Mouse (Mus musculus) stomach, postnatal 0 days (tissue): ENCODE results near the gene 3110040N11Rik. TPM values are rescaled to one million over a fixed set of nuclear protein-coding genes. Genes with fewer than 3 reads are reported as not detected.

Experiments used
- ATAC-seq: fragments of 200-750 bp; cut with Nextera tagmentation; 2 replicates; pipeline ENCODE4 v1.8.0; 2017; ENCODE audit not compliant: low FRiP score, low TSS enrichment
- DNase-seq: peaks from one replicate; pipeline ENCODE4 v3.0.0-alpha.2; 2016; ENCODE audit warnings: low spot score
- H3K27ac ChIP-seq: fragments of 300-500 bp; sonication (generic); replicated peaks from 2 replicates; pipeline ENCODE4 v1.5.1; 2014; ENCODE audit warnings: mild to moderate bottlenecking, control low read depth
- H3K27me3 ChIP-seq: fragments of 300-500 bp; sonication (generic); 2 replicates; pipeline ENCODE4 v1.6.1; 2014; ENCODE audit warnings: low read length; ENCODE audit not compliant: control insufficient read depth, insufficient read depth
- H3K36me3 ChIP-seq: fragments of 300-500 bp; sonication (generic); 2 replicates; pipeline ENCODE4 v1.6.1; 2014; ENCODE audit warnings: low read length, mixed read lengths; ENCODE audit not compliant: control insufficient read depth, insufficient read depth
- H3K4me1 ChIP-seq: fragments of 300-500 bp; sonication (generic); replicated peaks from 2 replicates; pipeline ENCODE4 v1.6.1; 2014; ENCODE audit warnings: antibody characterized with exemption; ENCODE audit not compliant: control insufficient read depth, insufficient read depth
- H3K4me2 ChIP-seq: fragments of 300-500 bp; sonication (generic); replicated peaks from 2 replicates; pipeline ENCODE4 v1.6.1; 2014; ENCODE audit warnings: low read depth, mild to moderate bottlenecking, control low read depth, moderate library complexity
- H3K4me3 ChIP-seq: fragments of 300-500 bp; sonication (generic); 2 replicates; pipeline ENCODE4 v1.5.1; 2014; ENCODE audit warnings: low read depth, low read length, control low read depth
- H3K9ac ChIP-seq: fragments of 300-500 bp; sonication (generic); 2 replicates; pipeline ENCODE4 v1.6.1; 2014; ENCODE audit warnings: mild to moderate bottlenecking, low read length, control low read depth, mixed read lengths
- H3K9me3 ChIP-seq: fragments of 300-500 bp; sonication (generic); 2 replicates; pipeline ENCODE4 v1.6.1; 2016; ENCODE audit warnings: low read length; ENCODE audit not compliant: control insufficient read depth
- CTCF ChIP-seq: IDR thresholded peaks from 2 replicates; pipeline ENCODE4 v1.5.1; 2016; ENCODE audit warnings: antibody characterized with exemption, low read depth, mild to moderate bottlenecking, moderate library complexity
- EP300 ChIP-seq: optimal IDR thresholded peaks from 2 replicates; pipeline ENCODE3; 2016; ENCODE audit warnings: antibody characterized with exemption
- WGBS: fragments of 180-500 bp; shearing (Covaris S2); extraction: QIAGEN DNeasy Blood & Tissue Kit; methylation state at CpG from one replicate; pipeline ENCODE4 v1.1.7; 2014; 5-methylcytosine and 5-hydroxymethylcytosine counted together
- polyA plus RNA-seq: library from polyadenylated mRNA; unstranded; fragments of >200 nt; fragmentation: Nextera tagmentation; extraction: Ambion mirVana; gene quantifications from 2 replicates; pipeline ENCODE4 v1.2.1, GENCODE M21; 2015

Gene 3110040N11Rik
- polyA plus RNA-seq, 1 experiment from 2014 or later, result 46.7 TPM

GRCm38 (mm10) chr7:81744145-81744544 lies 45.1 kb downstream of the 3110040N11Rik start:
- H3K4me1 ChIP-seq, result no peaks in the 10 kb centered on the region
- WGBS, result 55% methylated on average over 4 of the region's 4 CpGs
- H3K4me2 ChIP-seq, result no peak overlapping the region
- TF ChIP-seq CTCF (peak; percentile 78), EP300 (no peak)
- no peaks in the 10 kb centered on the region for H3K27me3 ChIP-seq
- peak; percentile 82 for ATAC-seq
- no peaks in the 10 kb centered on the region for H3K36me3 ChIP-seq
- H3K9ac ChIP-seq, result no peak overlapping the region
- peak; percentile 85 for DNase-seq
- no peak overlapping the region for H3K4me3 ChIP-seq
- H3K9me3 ChIP-seq, result no peaks in the 10 kb centered on the region
- H3K27ac ChIP-seq, result no peak overlapping the region

- Histone ChIP-seq H3K9ac (no peak overlapping the region), H3K4me1 (no peaks in the 10 kb centered on the region), H3K27ac (no peak overlapping the region), H3K36me3 (no peaks in the 10 kb centered on the region), H3K27me3 (no peaks in the 10 kb centered on the region), H3K4me3 (no peak overlapping the region), H3K4me2 (no peak overlapping the region), H3K9me3 (no peaks in the 10 kb centered on the region)
- ATAC-seq, result no peak
- WGBS, result 83% methylated on average over 7 of the region's 7 CpGs
- DNase-seq, result no peak
- no peak for TF ChIP-seq EP300
- TF ChIP-seq CTCF, result no peak
Measured at GRCm38 (mm10) chr7:81740010-81740409, 49.3 kb downstream of the 3110040N11Rik start.

- Histone ChIP-seq H3K4me3 (no peak overlapping the region), H3K4me2 (no peak overlapping the region), H3K4me1 (no peaks in the 10 kb centered on the region), H3K9ac (no peak overlapping the region), H3K27ac (no peak overlapping the region), H3K27me3 (no peaks in the 10 kb centered on the region), H3K36me3 (no peaks in the 10 kb centered on the region), H3K9me3 (no peaks in the 10 kb centered on the region)
- TF ChIP-seq CTCF (no peak), EP300 (no peak)
- peak; percentile 32 for DNase-seq
- WGBS, result 50% methylated on average over 8 of the region's 8 CpGs
- peak; percentile 58 for ATAC-seq
Measured at GRCm38 (mm10) chr7:81738720-81739385, 50.4 kb downstream of the 3110040N11Rik start.

GRCm38 (mm10) chr7:81735300-81736048 lies 53.8 kb downstream of the 3110040N11Rik start:
- Histone ChIP-seq H3K9ac (no peak overlapping the region), H3K4me1 (no peaks in the 10 kb centered on the region), H3K27me3 (no peaks in the 10 kb centered on the region), H3K9me3 (no peaks in the 10 kb centered on the region), H3K4me3 (no peak overlapping the region), H3K4me2 (no peak overlapping the region), H3K36me3 (no peaks in the 10 kb centered on the region), H3K27ac (no peak overlapping the region)
- DNase-seq, result peak; percentile 42
- ATAC-seq, result peak; percentile 76
- no peak for TF ChIP-seq EP300
- WGBS, result 52% methylated on average over 9 of the region's 9 CpGs

GRCm38 (mm10) chr7:81732183-81733089 lies 56.8 kb downstream of the 3110040N11Rik start:
- DNase-seq, result no peak
- H3K27ac ChIP-seq, result no peak overlapping the region
- H3K4me2 ChIP-seq, result no peak overlapping the region
- no peaks in the 10 kb centered on the region for H3K27me3 ChIP-seq
- no peaks in the 10 kb centered on the region for H3K4me1 ChIP-seq
- no peaks in the 10 kb centered on the region for H3K9me3 ChIP-seq
- TF ChIP-seq CTCF, result no peak
- TF ChIP-seq EP300, result no peak
- ATAC-seq, result no peak
- H3K36me3 ChIP-seq, result no peaks in the 10 kb centered on the region
- no peak overlapping the region for H3K9ac ChIP-seq
- 81% methylated on average over 12 of the region's 12 CpGs for WGBS
- no peak overlapping the region for H3K4me3 ChIP-seq

Other genes with a start within 250 kb of the 3110040N11Rik start
- 0.06 and 0.11 TPM in 2 replicates for gene Fsd2, start 222.5 kb downstream of the 3110040N11Rik start, polyA plus RNA-seq
- 3.5 and 3.8 TPM in 2 replicates for gene Whamm, start 218.2 kb downstream of the 3110040N11Rik start, polyA plus RNA-seq
- 47.4 and 48.4 TPM in 2 replicates for gene Homer2, start 82.0 kb downstream of the 3110040N11Rik start, polyA plus RNA-seq
- gene Ramac, start 26.6 kb downstream of the 3110040N11Rik start, polyA plus RNA-seq, result 128 and 134 TPM in 2 replicates
- 37.9 and 40.6 TPM in 2 replicates for gene Btbd1, start 40.0 kb upstream of the 3110040N11Rik start, polyA plus RNA-seq
- not detected in 2 replicates for gene Gm10160, start 66.3 kb upstream of the 3110040N11Rik start, polyA plus RNA-seq
- gene Tm6sf1, start 69.5 kb upstream of the 3110040N11Rik start, polyA plus RNA-seq, result 5.2 and 5.5 TPM in 2 replicates
- 6.6 and 7.1 TPM in 2 replicates for gene Hdgfl3, start 145.0 kb upstream of the 3110040N11Rik start, polyA plus RNA-seq
- 0.83 and 0.87 TPM in 2 replicates for gene Bnc1, start 202.8 kb upstream of the 3110040N11Rik start, polyA plus RNA-seq